Mouse (Mus musculus) forebrain, embryonic 15.5 days (tissue): ENCODE measurements around the gene Rasa4. TPM values are rescaled to one million over a fixed set of nuclear protein-coding genes. Genes with fewer than 3 reads are reported as not detected.
"Not testable (repeated sequence)": the region's sequence is repeated elsewhere in the genome, so short reads cannot be mapped to it uniquely, and the experiment has no call there.

Source experiments
- ATAC-seq: fragments of 200-750 bp; cut with Nextera tagmentation; replicated peaks from 2 replicates; pipeline ENCODE4 v1.8.0; 2017; ENCODE audit warnings: mild to moderate bottlenecking, moderate TSS enrichment, moderate library complexity
- H3K27ac ChIP-seq: fragments of 300-500 bp; sonication (generic); replicated peaks from 2 replicates; pipeline ENCODE4 v1.5.1; 2015; ENCODE audit warnings: mild to moderate bottlenecking, inconsistent platforms
- H3K27me3 ChIP-seq: fragments of 300-500 bp; sonication (generic); 2 replicates; pipeline ENCODE4 v1.6.1; 2015; ENCODE audit warnings: inconsistent platforms
- H3K36me3 ChIP-seq: fragments of 300-500 bp; sonication (generic); 2 replicates; pipeline ENCODE4 v1.6.1; 2015; ENCODE audit warnings: mild to moderate bottlenecking, inconsistent platforms
- H3K4me1 ChIP-seq: fragments of 300-500 bp; sonication (generic); 2 replicates; pipeline ENCODE4 v1.6.1; 2015; ENCODE audit warnings: inconsistent platforms
- H3K4me2 ChIP-seq: fragments of 300-500 bp; sonication (generic); replicated peaks from 2 replicates; pipeline ENCODE4 v1.6.1; 2015; ENCODE audit warnings: mild to moderate bottlenecking, inconsistent platforms
- H3K4me3 ChIP-seq: fragments of 300-500 bp; sonication (generic); 2 replicates; pipeline ENCODE4 v1.5.1; 2015; ENCODE audit warnings: mild to moderate bottlenecking, inconsistent platforms
- H3K9ac ChIP-seq: fragments of 300-500 bp; sonication (generic); replicated peaks from 2 replicates; pipeline ENCODE4 v1.6.1; 2015; ENCODE audit warnings: mild to moderate bottlenecking, inconsistent platforms
- H3K9me3 ChIP-seq: fragments of 300-500 bp; sonication (generic); 2 replicates; pipeline ENCODE4 v1.6.1; 2016; ENCODE audit warnings: inconsistent platforms
- WGBS: fragments of 180-500 bp; shearing (Covaris S2); methylation state at CpG from one replicate; pipeline ENCODE4 v1.1.7; 2015; ENCODE audit warnings: mixed read lengths; 5-methylcytosine and 5-hydroxymethylcytosine counted together
- polyA plus RNA-seq: library from polyadenylated mRNA; unstranded; fragments of >200 nt; fragmentation: Nextera tagmentation; extraction: Ambion mirVana; gene quantifications from 2 replicates; pipeline ENCODE4 v1.2.1, GENCODE M21; 2015

The Rasa4 gene
- polyA plus RNA-seq, result 6.0 and 6.3 TPM in 2 replicates

- Histone ChIP-seq H3K9me3 (no peaks in the 10 kb centered on the region), H3K4me3 (peak within 1 kb of the TSS; percentile 60), H3K27me3 (0 out of 2 replicates have a peak, but pooled peaks cover 9% of the 10 kb centered on the region), H3K36me3 (no peaks in the 10 kb centered on the region), H3K9ac (peak within 1 kb of the TSS; percentile 62), H3K27ac (no peak within 1 kb of the TSS), H3K4me2 (peak within 1 kb of the TSS; percentile 96), H3K4me1 (peaks cover 21% of the 10 kb centered on the region)
- ATAC-seq, result peak; percentile 97
- WGBS, result 0% methylated on average over 21 of the region's 28 CpGs
These were observed at the start of gene Rasa4 for GRCm38 (mm10) chr5:136083669-136084107. TSS of gene Rasa4 (plus strand) at chr5:136083916.

DNA sequence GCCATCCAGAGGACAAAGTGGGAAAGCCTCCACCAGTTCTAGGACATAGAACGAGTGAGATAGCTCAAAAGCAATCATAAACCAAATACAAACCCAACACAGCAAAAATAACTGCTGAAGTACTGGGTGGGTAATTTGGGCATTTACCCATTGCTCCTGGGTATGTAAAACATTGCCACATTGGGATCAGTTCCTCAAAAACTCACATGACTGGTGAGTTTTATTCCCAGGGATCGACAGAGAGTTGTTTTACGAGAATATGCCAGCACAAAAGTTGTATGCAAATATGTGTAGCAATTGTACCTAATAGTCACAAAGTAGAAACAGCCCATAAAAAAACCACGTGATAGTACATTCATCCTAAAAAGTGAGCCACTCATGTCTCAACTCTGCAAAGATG, 48.8 kb upstream of the Rasa4 start:
- no peaks in the 10 kb centered on the region for H3K4me1 ChIP-seq
- no peaks in the 10 kb centered on the region for H3K9me3 ChIP-seq
- H3K4me2 ChIP-seq, result no peak overlapping the region
- no peak for ATAC-seq
- 80% methylated on average over 4 of the region's 4 CpGs for WGBS
- H3K27ac ChIP-seq, result no peak overlapping the region
- no peak overlapping the region for H3K4me3 ChIP-seq
- no peak overlapping the region for H3K9ac ChIP-seq
- peaks cover 15% of the 10 kb centered on the region for H3K36me3 ChIP-seq
- H3K27me3 ChIP-seq, result no peaks in the 10 kb centered on the region

- H3K9me3 ChIP-seq, result no peaks in the 10 kb centered on the region
- H3K9ac ChIP-seq, result no peak overlapping the region
- no peak for ATAC-seq
- no peak overlapping the region for H3K4me2 ChIP-seq
- no peaks in the 10 kb centered on the region for H3K4me1 ChIP-seq
- H3K36me3 ChIP-seq, result peaks cover 11% of the 10 kb centered on the region
- no peak overlapping the region for H3K27ac ChIP-seq
- H3K4me3 ChIP-seq, result no peak overlapping the region
- 76% methylated on average over 1 of the region's 1 CpGs for WGBS
- H3K27me3 ChIP-seq, result no peaks in the 10 kb centered on the region
These were observed 48.4 kb upstream of the Rasa4 start for GRCm38 (mm10) chr5:136035285-136035684.

GRCm38 (mm10) chr5:136036667-136037066, 47.0 kb upstream of the Rasa4 start:
- Histone ChIP-seq H3K36me3 (peaks cover 11% of the 10 kb centered on the region), H3K4me3 (no peak overlapping the region), H3K27me3 (no peaks in the 10 kb centered on the region), H3K4me1 (no peaks in the 10 kb centered on the region), H3K9me3 (no peaks in the 10 kb centered on the region), H3K27ac (no peak overlapping the region), H3K9ac (no peak overlapping the region), H3K4me2 (no peak overlapping the region)
- 80% methylated on average over 1 of the region's 1 CpGs for WGBS
- ATAC-seq, result no peak

DNA sequence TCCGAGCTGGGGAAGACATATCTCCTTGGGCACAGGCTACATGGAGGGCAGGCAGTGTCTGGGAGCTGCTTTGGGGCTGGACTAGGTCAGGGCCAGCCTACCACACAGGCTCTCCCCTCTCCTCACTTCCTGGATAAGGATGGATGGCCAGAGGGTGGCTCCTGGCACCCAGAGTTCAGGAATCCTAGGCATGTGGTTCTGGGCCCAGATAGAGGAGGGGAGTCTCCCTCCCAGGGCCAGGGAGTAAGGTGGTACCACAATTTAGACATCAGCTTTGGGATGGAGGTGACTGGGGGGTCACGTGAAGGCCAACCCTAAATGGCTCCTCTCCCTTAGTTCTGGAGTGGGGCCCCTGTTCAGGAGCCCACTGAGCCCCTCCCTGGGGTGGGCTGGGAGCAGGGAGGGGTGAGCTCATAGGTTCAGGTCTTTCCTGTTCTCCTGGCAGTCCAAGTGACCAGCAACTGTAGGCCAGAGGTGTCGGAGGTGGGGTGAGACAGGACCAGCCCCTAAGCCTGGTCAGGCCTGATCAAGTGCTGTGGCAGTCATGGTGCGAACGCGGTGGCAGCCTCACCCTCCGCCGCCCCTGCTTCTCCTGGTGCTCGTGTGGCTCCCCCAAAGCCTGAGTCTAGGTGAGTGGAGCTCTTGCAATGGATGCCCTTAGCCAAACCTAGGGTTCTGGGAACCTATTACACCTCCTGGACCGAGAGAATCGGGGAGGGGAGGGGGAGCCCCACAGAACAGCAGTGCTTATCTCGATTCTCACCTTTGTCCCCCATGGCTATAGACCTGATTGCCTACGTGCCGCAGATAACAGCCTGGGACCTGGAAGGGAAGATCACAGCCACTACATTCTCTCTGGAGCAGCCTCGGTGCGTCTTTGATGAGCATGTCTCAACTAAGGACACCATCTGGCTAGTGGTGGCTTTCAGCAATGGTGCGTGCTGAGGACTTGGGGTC, 45.2 kb upstream of the Rasa4 start, which contains the start of gene Upk3b:
TSS of gene Upk3b (plus strand) at position 239 of the 957 bp plus-strand sequence.
- ATAC-seq, result no peak
- Histone ChIP-seq H3K27me3 (no peaks in the 10 kb centered on the region), H3K27ac (no peak within 1 kb of the TSS), H3K4me1 (no peaks in the 10 kb centered on the region), H3K9ac (no peak within 1 kb of the TSS), H3K4me2 (no peak within 1 kb of the TSS), H3K4me3 (no peak within 1 kb of the TSS), H3K9me3 (no peaks in the 10 kb centered on the region), H3K36me3 (no peaks in the 10 kb centered on the region)
- 88% methylated on average over 17 of the region's 17 CpGs for WGBS

GRCm38 (mm10) chr5:136040210-136040609, 43.5 kb upstream of the Rasa4 start:
- no peaks in the 10 kb centered on the region for H3K36me3 ChIP-seq
- no peak overlapping the region for H3K4me3 ChIP-seq
- ATAC-seq, result no peak
- WGBS, result 41% methylated on average over 5 of the region's 5 CpGs
- H3K27me3 ChIP-seq, result no peaks in the 10 kb centered on the region
- H3K27ac ChIP-seq, result no peak overlapping the region
- no peak overlapping the region for H3K4me2 ChIP-seq
- H3K9me3 ChIP-seq, result no peaks in the 10 kb centered on the region
- no peak overlapping the region for H3K9ac ChIP-seq
- H3K4me1 ChIP-seq, result no peaks in the 10 kb centered on the region

DNA sequence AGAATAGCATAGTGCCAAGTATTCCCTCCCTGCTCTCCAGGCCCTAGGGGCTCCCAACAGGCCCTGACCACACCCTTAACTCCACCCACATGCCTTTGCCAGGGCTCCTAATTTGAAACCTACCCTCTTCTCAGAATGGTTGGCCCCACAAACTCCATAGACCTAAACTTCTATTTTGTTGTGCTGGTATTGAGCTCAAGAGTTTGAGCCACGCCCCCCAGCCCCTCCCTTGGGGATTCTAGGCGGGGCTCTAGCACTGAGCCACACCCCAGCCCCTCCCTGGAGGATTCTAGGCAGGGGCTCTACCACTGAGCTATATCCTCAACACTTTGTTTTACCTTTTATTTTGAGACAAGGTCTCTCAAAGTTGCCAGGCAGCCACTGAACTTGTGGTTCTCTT, 42.5 kb upstream of the Rasa4 start:
- Histone ChIP-seq H3K9me3 (no peaks in the 10 kb centered on the region), H3K4me1 (no peaks in the 10 kb centered on the region), H3K27me3 (no peaks in the 10 kb centered on the region), H3K9ac (no peak overlapping the region), H3K27ac (no peak overlapping the region), H3K36me3 (no peaks in the 10 kb centered on the region), H3K4me3 (no peak overlapping the region), H3K4me2 (no peak overlapping the region)
- 40% methylated on average over 2 of the region's 2 CpGs for whole genome bisulfite sequencing
- ATAC-seq, result no peak

DNA sequence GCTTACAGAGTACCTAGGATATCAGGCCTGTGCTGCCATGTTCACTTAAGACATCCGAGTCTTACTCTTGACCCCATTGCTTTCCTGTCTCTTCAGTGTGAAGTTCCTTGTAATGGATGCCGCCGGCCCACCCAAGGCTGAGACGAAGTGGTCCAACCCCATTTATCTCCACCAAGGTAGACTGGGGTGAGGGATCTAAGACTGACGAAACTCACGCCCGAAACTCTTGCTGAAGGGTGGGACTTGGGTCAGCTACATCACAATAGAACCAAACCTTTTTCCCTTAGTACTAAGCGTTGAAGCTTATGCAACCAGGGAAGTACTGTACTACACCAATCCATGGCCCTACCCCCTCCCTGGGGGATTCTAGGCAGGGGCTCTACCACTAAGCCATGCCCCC, 42.0 kb upstream of the Rasa4 start:
- 93% methylated on average over 8 of the region's 8 CpGs for WGBS
- no peak for ATAC-seq
- H3K27ac ChIP-seq, result no peak overlapping the region

DNA sequence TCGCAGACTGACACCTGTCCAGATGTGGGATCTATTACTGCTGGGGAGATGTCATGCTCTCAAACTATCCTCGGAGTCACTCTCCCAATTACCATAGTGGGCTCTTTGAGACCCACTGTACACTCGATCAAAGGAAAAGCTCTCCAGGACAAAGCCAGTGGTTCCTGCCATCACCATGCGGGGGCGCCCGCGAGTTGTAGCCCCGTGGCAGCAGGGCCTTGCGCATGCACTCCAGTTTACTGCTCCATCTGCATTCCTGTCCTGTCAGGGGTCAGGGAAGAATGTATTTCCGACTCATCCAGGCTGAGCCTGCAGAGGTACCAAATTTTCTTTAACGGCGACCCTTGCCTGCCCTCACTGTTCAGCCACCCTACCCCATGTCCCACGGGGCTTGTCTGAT, 38.9 kb upstream of the Rasa4 start:
- H3K9ac ChIP-seq, result no peak overlapping the region
- no peak for ATAC-seq
- no peak overlapping the region for H3K4me2 ChIP-seq
- no peaks in the 10 kb centered on the region for H3K4me1 ChIP-seq
- H3K4me3 ChIP-seq, result no peak overlapping the region
- H3K36me3 ChIP-seq, result no peaks in the 10 kb centered on the region
- no peak overlapping the region for H3K27ac ChIP-seq
- 74% methylated on average over 13 of the region's 13 CpGs for WGBS
- no peaks in the 10 kb centered on the region for H3K9me3 ChIP-seq
- no peaks in the 10 kb centered on the region for H3K27me3 ChIP-seq

More for the DNA sequence above, 42.0 kb upstream of the Rasa4 start:
- no peaks in the 10 kb centered on the region for H3K27me3 ChIP-seq
- no peaks in the 10 kb centered on the region for H3K9me3 ChIP-seq
- H3K36me3 ChIP-seq, result no peaks in the 10 kb centered on the region
- H3K9ac ChIP-seq, result no peak overlapping the region
- no peaks in the 10 kb centered on the region for H3K4me1 ChIP-seq
- H3K4me3 ChIP-seq, result no peak overlapping the region
- H3K4me2 ChIP-seq, result no peak overlapping the region

GRCm38 (mm10) chr5:136045408-136045807, 38.3 kb upstream of the Rasa4 start:
- no peak for ATAC-seq

DNA sequence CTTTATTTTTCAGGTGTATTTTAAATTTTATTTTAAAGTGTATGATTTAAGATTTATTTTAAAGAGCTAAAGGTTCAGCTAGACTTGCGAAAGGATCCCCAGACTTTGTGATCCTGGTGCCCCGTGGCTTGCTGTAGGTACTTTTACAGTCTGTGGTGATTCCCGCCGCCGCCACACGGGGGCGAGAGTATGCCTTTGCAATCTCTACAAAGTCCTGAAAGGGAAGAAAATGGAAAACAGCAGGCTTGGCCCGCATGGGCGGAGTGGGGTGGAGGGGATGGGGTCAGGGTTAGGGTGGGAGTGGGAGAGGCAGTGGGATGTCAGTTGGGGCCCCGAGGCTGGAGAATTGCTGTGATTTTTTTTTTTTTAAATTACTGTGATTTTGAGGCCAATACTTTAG, 37.7 kb upstream of the Rasa4 start:
- H3K9ac ChIP-seq, result no peak overlapping the region
- no peaks in the 10 kb centered on the region for H3K27me3 ChIP-seq
- no peaks in the 10 kb centered on the region for H3K9me3 ChIP-seq
- no peak overlapping the region for H3K27ac ChIP-seq
- 4% methylated on average over 10 of the region's 10 CpGs for WGBS
- H3K36me3 ChIP-seq, result no peaks in the 10 kb centered on the region
- no peak overlapping the region for H3K4me2 ChIP-seq
- ATAC-seq, result no peak
- no peak overlapping the region for H3K4me3 ChIP-seq
- H3K4me1 ChIP-seq, result no peaks in the 10 kb centered on the region

More at GRCm38 (mm10) chr5:136045408-136045807, 38.3 kb upstream of the Rasa4 start:
- Histone ChIP-seq H3K27ac (no peak overlapping the region), H3K4me1 (no peaks in the 10 kb centered on the region), H3K36me3 (no peaks in the 10 kb centered on the region), H3K9me3 (no peaks in the 10 kb centered on the region), H3K9ac (no peak overlapping the region), H3K4me3 (no peak overlapping the region), H3K4me2 (no peak overlapping the region), H3K27me3 (no peaks in the 10 kb centered on the region)
- 37% methylated on average over 9 of the region's 9 CpGs for WGBS

- H3K9me3 ChIP-seq, H3K27me3 ChIP-seq, H3K9ac ChIP-seq, ATAC-seq, H3K4me3 ChIP-seq, H3K36me3 ChIP-seq, H3K27ac ChIP-seq, H3K4me2 ChIP-seq: not testable (repeated sequence)
- peaks cover 11% of the 10 kb centered on the region for H3K4me1 ChIP-seq
These were observed 35.2 kb upstream of the Rasa4 start for GRCm38 (mm10) chr5:136048541-136048940.
